Mouse (Mus musculus): ENCODE measurements around the gene Gm21983. TPM values are rescaled to one million over a fixed set of nuclear protein-coding genes. Genes with fewer than 3 reads are reported as not detected.

The Gm21983 gene
- polyA plus RNA-seq, 1 experiment from 2014 or later = not detected

DNA sequence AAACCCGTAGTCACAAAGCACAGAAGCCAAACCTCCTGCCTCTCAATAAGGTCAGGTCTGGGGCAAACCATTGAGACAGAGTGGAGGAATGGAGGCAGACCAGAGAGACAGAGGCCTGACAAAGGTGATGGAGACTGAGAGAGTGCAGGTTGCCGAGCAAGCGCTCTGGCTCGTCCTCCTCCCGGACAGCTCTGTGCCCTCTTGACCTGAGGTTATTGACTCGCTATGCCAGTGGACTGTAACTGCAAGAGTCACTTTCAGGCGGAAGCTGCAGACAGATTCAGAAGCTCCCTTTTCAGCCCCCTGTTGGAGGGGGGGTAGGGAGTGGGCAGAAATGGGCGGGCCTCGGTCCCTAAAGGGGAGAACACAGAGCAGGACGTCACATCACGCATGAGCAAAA, 39.1 kb upstream of the Gm21983 start:
- Histone ChIP-seq H3K9me3 (ENCODE audit: control insufficient read depth, low read depth, low read length) (no peaks in the 10 kb centered on the region), H3K27ac (ENCODE audit: low read length) (no peak overlapping the region), H3K9ac (replicated peaks; ENCODE audit: low read depth, low read length) (no peak overlapping the region), H3K4me2 (replicated peaks; ENCODE audit: low read depth, low read length) (no peak overlapping the region), H3K4me1 (ENCODE audit: control insufficient read depth, insufficient read depth, low read length) (peaks cover 14% of the 10 kb centered on the region), H3K27me3 (ENCODE audit: control insufficient read depth, insufficient read depth, low read length) (no peaks in the 10 kb centered on the region), H3K4me3 (ENCODE audit: low read depth, low read length) (no peak overlapping the region), H3K36me3 (ENCODE audit: control insufficient read depth, insufficient read depth, low read length) (no peaks in the 10 kb centered on the region; the same call in 1 of the 2 replicates)
- WGBS = 67% methylated on average over 11 of the region's 11 CpGs
- no peak for ATAC-seq (ENCODE audit: insufficient number of reproducible peaks, insufficient read depth, low FRiP score, low read depth)

DNA sequence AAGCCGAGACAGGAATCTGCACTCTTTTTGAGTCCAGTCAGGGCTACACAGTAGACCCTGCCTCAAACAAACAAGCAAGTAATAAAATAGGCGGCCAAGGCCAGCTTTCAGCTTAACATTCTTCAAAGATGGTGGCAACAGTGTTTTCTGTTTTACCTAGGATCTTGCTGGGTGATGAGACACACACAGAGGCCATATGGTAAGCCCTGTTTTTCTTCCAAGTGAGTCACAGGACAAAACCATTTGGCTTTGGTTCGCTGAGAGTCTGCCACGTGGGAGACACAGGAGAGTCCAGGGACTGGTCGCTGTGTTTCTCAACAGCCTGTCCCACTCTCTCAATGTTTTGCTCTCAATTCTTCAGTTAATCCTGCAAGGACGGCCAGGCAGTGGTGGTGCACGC, 37.7 kb upstream of the Gm21983 start:
- 90% methylated on average over 7 of the region's 7 CpGs for WGBS
- Histone ChIP-seq H3K36me3 (ENCODE audit: control insufficient read depth, insufficient read depth, low read length) (peaks cover 10% of the 10 kb centered on the region), H3K9me3 (ENCODE audit: control insufficient read depth, low read depth, low read length) (no peaks in the 10 kb centered on the region), H3K9ac (replicated peaks; ENCODE audit: low read depth, low read length) (no peak overlapping the region), H3K4me3 (ENCODE audit: low read depth, low read length) (no peak overlapping the region), H3K27me3 (ENCODE audit: control insufficient read depth, insufficient read depth, low read length) (no peaks in the 10 kb centered on the region), H3K27ac (ENCODE audit: low read length) (no peak overlapping the region), H3K4me1 (ENCODE audit: control insufficient read depth, insufficient read depth, low read length) (peaks cover 3% of the 10 kb centered on the region; the same call in 1 of the 2 replicates), H3K4me2 (replicated peaks; ENCODE audit: low read depth, low read length) (no peak overlapping the region)
- no peak for ATAC-seq (ENCODE audit: insufficient number of reproducible peaks, insufficient read depth, low FRiP score, low read depth)

DNA sequence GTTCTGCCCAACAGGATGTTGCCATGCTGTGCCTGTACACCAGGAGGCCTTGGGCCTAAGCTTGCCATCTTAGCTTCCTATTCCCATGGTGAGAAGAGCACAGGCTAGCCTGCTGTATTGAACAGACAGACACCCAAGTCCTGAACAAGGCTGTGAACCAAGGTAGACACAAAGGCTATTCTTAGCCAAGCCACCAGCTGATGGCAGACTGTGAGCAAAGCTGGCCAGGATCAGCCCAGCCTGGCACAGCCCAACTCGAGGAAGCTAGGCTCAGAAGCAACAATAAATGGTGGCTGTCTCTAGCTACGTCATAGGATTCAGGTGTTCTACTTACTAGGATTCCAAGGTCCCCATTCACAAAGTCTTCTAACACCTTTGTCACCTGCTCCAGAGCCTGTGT, 31.7 kb upstream of the Gm21983 start:
- no peaks in the 10 kb centered on the region for H3K4me1 ChIP-seq (ENCODE audit: control insufficient read depth, insufficient read depth, low read length)
- no peak overlapping the region for H3K9ac ChIP-seq (replicated peaks; ENCODE audit: low read depth, low read length)
- H3K27me3 ChIP-seq (ENCODE audit: control insufficient read depth, insufficient read depth, low read length) = no peaks in the 10 kb centered on the region
- H3K36me3 ChIP-seq (ENCODE audit: control insufficient read depth, insufficient read depth, low read length) = peaks cover 55% of the 10 kb centered on the region
- H3K4me2 ChIP-seq (replicated peaks; ENCODE audit: low read depth, low read length) = no peak overlapping the region
- no peak overlapping the region for H3K27ac ChIP-seq (ENCODE audit: low read length)
- no peak; the same call in 1 of the 2 replicates for ATAC-seq (ENCODE audit: insufficient number of reproducible peaks, insufficient read depth, low FRiP score, low read depth)
- WGBS = 94% methylated on average over 2 of the region's 2 CpGs
- no peaks in the 10 kb centered on the region for H3K9me3 ChIP-seq (ENCODE audit: control insufficient read depth, low read depth, low read length)
- no peak overlapping the region for H3K4me3 ChIP-seq (ENCODE audit: low read depth, low read length)

DNA sequence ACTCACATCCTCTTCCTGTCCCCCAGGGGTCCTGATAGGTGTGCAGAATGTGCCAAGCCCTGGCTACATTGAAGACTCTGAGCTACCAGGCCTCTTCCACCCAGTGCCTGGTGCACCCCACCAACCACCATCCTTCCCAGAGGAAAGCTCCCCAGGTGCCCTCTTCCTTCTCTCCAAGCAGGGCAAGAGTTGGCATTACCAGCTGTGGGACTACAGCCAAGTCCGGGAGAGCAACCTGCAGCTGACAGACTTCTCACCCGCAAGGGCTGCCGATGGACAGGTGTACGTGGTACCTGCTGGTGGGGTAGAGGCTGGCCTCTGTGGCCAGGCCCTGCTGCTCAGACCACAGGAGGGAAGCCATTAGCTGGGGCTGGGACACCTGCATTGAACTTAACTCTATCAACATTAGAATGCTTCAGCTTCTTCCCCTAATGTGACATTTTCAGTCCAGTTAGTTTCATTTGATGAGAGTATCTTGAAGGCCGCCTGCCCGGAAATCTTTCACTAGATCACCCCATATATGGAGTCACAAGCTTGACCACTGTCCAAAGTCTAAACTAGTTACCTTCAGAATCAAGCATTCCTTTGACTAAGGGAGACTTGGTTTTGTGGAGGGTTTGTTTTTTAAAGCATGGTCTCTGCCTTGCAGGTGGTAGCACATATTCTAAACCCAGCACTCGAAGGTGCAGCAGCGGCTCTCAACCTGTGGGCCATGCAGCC, 23.0 kb upstream of the Gm21983 start:
- peaks cover 33% of the 10 kb centered on the region for H3K36me3 ChIP-seq (ENCODE audit: control insufficient read depth, insufficient read depth, low read length)
- WGBS = 94% methylated on average over 8 of the region's 8 CpGs

DNA sequence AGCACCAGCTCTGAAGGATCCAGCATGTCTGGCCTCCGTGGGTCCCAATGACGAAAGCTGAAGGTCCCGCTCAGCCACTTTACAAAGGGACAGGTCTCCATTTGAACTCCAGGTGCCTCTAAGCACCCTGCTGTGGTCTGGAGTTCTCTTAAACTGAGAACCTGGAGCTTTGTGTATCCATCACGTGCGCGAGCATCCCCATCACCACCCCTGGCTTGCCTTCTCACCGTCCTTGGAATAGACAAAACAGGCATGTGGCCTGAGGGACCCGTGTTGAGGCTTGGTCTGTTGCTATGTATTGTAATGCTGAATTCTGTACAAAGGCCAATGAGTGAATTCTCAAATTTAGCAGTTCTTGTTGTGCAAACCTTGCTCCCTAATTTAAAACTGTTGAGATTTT, 17.9 kb upstream of the Gm21983 start:
- Histone ChIP-seq H3K27me3 (ENCODE audit: control insufficient read depth, insufficient read depth, low read length) (no peaks in the 10 kb centered on the region), H3K4me3 (ENCODE audit: low read depth, low read length) (no peak overlapping the region), H3K4me2 (replicated peaks; ENCODE audit: low read depth, low read length) (no peak overlapping the region), H3K4me1 (ENCODE audit: control insufficient read depth, insufficient read depth, low read length) (peaks cover 9% of the 10 kb centered on the region; the same call in 1 of the 2 replicates), H3K36me3 (ENCODE audit: control insufficient read depth, insufficient read depth, low read length) (peaks cover 12% of the 10 kb centered on the region), H3K9me3 (ENCODE audit: control insufficient read depth, low read depth, low read length) (no peaks in the 10 kb centered on the region), H3K9ac (replicated peaks; ENCODE audit: low read depth, low read length) (no peak overlapping the region), H3K27ac (ENCODE audit: low read length) (no peak overlapping the region)
- no peak for ATAC-seq (ENCODE audit: insufficient number of reproducible peaks, insufficient read depth, low FRiP score, low read depth)
- 91% methylated on average over 8 of the region's 8 CpGs for WGBS

More for the DNA sequence above, 23.0 kb upstream of the Gm21983 start:
- Histone ChIP-seq H3K9me3 (ENCODE audit: control insufficient read depth, low read depth, low read length) (no peaks in the 10 kb centered on the region), H3K27ac (ENCODE audit: low read length) (no peak overlapping the region), H3K4me3 (ENCODE audit: low read depth, low read length) (no peak overlapping the region), H3K4me1 (ENCODE audit: control insufficient read depth, insufficient read depth, low read length) (no peaks in the 10 kb centered on the region), H3K4me2 (replicated peaks; ENCODE audit: low read depth, low read length) (no peak overlapping the region), H3K9ac (replicated peaks; ENCODE audit: low read depth, low read length) (no peak overlapping the region), H3K27me3 (ENCODE audit: control insufficient read depth, insufficient read depth, low read length) (no peaks in the 10 kb centered on the region)
- no peak for ATAC-seq (ENCODE audit: insufficient number of reproducible peaks, insufficient read depth, low FRiP score, low read depth)

DNA sequence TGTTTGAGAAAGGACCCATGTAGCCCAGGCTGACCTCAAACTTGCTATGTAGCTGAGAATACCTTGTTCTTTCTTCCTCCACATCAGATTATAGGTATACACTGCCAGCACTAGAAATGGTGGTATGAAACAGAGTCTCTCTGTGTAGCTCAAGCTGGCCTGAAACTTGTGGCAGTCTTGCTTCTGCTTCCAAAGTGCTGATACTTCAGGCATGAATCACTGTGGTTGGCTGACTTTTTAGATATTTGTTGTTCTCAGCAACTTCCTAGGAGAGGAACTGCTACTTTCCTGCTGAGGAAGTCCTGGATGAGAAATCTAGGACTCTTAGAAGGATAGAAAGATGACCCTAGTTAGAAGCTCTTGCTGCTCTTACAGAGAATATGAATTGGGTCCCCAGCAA, 17.5 kb upstream of the Gm21983 start:
- no peak overlapping the region for H3K9ac ChIP-seq (replicated peaks; ENCODE audit: low read depth, low read length)
- H3K27me3 ChIP-seq (ENCODE audit: control insufficient read depth, insufficient read depth, low read length) = no peaks in the 10 kb centered on the region
- no peaks in the 10 kb centered on the region for H3K9me3 ChIP-seq (ENCODE audit: control insufficient read depth, low read depth, low read length)
- no peak overlapping the region for H3K27ac ChIP-seq (ENCODE audit: low read length)
- peaks cover 14% of the 10 kb centered on the region for H3K36me3 ChIP-seq (ENCODE audit: control insufficient read depth, insufficient read depth, low read length)
- no peak overlapping the region for H3K4me2 ChIP-seq (replicated peaks; ENCODE audit: low read depth, low read length)
- peaks cover 11% of the 10 kb centered on the region; the same call in 1 of the 2 replicates for H3K4me1 ChIP-seq (ENCODE audit: control insufficient read depth, insufficient read depth, low read length)
- no peak for ATAC-seq (ENCODE audit: insufficient number of reproducible peaks, insufficient read depth, low FRiP score, low read depth)
- H3K4me3 ChIP-seq (ENCODE audit: low read depth, low read length) = no peak overlapping the region

DNA sequence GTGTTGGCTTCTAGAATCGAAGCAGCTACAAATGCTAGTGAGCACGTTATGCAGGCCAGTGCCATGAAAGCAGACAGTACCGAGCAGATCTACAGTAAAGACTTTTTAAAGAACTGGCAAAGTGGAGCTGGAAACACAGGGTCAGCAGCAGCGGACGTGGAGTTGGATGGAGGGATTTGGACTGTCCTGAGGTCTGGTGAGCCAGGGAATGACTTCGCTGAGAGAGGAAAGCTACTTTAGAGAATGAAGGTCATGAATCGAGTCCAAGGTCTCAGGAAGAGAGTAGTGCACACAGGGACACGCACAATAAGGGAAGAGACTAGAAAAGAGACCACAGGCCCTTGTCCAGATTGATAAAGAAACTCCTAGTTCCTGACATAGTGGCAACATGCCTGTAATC, 16.7 kb upstream of the Gm21983 start:
- Histone ChIP-seq H3K9me3 (ENCODE audit: control insufficient read depth, low read depth, low read length) (no peaks in the 10 kb centered on the region), H3K9ac (replicated peaks; ENCODE audit: low read depth, low read length) (no peak overlapping the region), H3K27ac (ENCODE audit: low read length) (no peak overlapping the region), H3K4me3 (ENCODE audit: low read depth, low read length) (no peak overlapping the region), H3K27me3 (ENCODE audit: control insufficient read depth, insufficient read depth, low read length) (no peaks in the 10 kb centered on the region), H3K36me3 (ENCODE audit: control insufficient read depth, insufficient read depth, low read length) (peaks cover 14% of the 10 kb centered on the region), H3K4me1 (ENCODE audit: control insufficient read depth, insufficient read depth, low read length) (peaks cover 12% of the 10 kb centered on the region; the same call in 1 of the 2 replicates), H3K4me2 (replicated peaks; ENCODE audit: low read depth, low read length) (no peak overlapping the region)
- no peak for ATAC-seq (ENCODE audit: insufficient number of reproducible peaks, insufficient read depth, low FRiP score, low read depth)
- WGBS = 95% methylated on average over 8 of the region's 8 CpGs

DNA sequence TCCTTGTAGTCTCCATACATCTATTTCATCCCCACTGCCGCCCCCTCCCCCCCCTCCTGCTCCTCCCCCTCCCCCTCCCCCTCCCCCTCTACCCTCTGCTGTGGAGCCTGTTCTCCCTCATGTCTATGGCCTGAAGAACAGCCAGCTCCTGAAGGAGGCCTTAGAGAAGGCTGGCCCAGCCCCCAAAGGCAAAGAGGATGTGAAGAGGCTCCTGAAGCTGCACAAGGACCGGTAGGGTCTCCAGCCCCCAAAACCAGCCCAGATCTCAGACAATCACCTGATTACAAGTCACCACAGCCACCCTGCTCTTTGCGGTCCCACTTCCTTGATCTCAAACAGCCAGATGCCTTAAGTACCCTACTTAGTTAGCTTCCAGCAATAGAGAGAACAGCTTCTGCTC, 16.2 kb upstream of the Gm21983 start:
- no peak overlapping the region for H3K9ac ChIP-seq (replicated peaks; ENCODE audit: low read depth, low read length)
- H3K27me3 ChIP-seq (ENCODE audit: control insufficient read depth, insufficient read depth, low read length) = no peaks in the 10 kb centered on the region
- no peak for ATAC-seq (ENCODE audit: insufficient number of reproducible peaks, insufficient read depth, low FRiP score, low read depth)
- 86% methylated on average over 3 of the region's 3 CpGs for WGBS
- H3K4me1 ChIP-seq (ENCODE audit: control insufficient read depth, insufficient read depth, low read length) = peaks cover 12% of the 10 kb centered on the region; the same call in 1 of the 2 replicates
- H3K4me3 ChIP-seq (ENCODE audit: low read depth, low read length) = no peak overlapping the region
- peaks cover 16% of the 10 kb centered on the region for H3K36me3 ChIP-seq (ENCODE audit: control insufficient read depth, insufficient read depth, low read length)
- H3K9me3 ChIP-seq (ENCODE audit: control insufficient read depth, low read depth, low read length) = no peaks in the 10 kb centered on the region
- no peak overlapping the region for H3K4me2 ChIP-seq (replicated peaks; ENCODE audit: low read depth, low read length)
- H3K27ac ChIP-seq (ENCODE audit: low read length) = no peak overlapping the region
